Mouse (Mus musculus) large intestine, adult 2 months (tissue): ENCODE data around the gene Ctdspl. TPM values are rescaled to one million over a fixed set of nuclear protein-coding genes. Genes with fewer than 3 reads are reported as not detected.

ENCODE experiments used
- DNase-seq: peaks from one replicate; pipeline ENCODE4 v3.0.0-alpha.2; 2012; ENCODE audit warnings: low read depth, low spot score
- WGBS: fragments of 180-500 bp; shearing (Covaris S2); methylation state at CpG from one replicate; pipeline ENCODE4 v1.1.7; 2018; 5-methylcytosine and 5-hydroxymethylcytosine counted together
- polyA plus RNA-seq: library from polyadenylated mRNA; depleted of rRNA; stranded (reverse); fragments of >200 nt; gene quantifications from 2 replicates; pipeline ENCODE4 v1.2.3, GENCODE M21; 2012

The Ctdspl gene
- polyA plus RNA-seq, 1 experiment, result 21.5 TPM

DNA sequence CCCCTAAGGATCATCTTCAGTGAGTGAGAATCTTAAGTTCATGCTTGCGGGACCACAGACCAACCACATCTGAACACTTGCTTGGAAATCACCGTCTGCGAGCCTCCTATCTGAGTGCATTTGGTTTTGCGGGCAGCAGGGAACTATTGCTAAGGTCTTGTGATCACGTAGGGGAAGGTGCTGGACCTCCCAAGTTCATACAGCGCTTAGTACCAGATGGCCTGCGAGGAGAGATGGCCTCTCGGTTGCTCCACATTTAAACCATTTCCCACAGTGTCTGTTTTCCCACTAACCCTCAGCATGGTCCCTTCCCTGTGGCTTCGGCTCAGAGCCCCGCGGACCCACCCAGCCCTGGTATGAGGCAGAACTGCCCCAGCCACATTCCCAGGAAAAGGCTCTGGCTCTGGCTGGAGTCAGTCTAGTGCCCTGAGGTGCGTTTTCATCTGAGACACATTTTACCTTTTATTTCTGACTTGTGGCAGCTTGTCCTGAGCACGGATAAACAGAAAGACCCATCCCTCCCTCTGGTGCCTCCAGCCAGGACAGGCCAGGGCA, 84.0 kb downstream of the Ctdspl start:
- DNase-seq, result no peak
- WGBS, result 74% methylated on average over 13 of the region's 13 CpGs

DNA sequence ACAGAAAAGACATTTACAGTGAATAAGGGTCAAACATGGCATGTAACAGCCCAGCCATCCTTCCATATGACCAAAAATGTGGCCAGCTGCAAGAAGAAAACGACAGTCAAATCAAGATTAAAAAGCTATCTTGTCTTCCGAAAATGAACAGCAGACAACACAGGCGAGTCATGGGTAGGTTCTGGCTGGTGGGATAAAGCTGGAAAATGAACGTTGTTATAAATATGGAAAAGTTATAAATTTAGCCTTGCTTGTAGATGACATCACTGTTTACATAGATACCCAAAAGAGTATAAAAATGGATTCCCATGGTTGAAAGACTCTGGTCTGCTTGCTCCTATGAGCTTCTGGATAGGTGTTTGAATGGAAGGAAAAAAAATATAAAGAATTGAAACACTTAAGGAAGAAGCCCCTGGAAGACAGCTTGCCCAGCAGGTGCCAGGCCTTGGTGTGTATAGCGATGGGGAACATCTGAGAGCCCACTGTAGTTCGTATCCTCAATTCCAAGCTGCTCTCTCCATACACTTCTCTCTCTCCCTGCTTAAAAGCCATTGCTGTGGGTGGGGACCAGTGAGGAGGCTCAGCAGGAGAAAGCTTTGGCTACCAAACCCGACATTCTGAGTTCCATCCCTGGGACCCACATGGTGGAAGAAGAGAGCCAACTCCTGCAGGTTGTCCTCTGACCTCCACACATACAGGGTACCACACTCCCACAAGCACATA, 90.7 kb downstream of the Ctdspl start:
- 78% methylated on average over 7 of the region's 7 CpGs for WGBS
- DNase-seq, result no peak

DNA sequence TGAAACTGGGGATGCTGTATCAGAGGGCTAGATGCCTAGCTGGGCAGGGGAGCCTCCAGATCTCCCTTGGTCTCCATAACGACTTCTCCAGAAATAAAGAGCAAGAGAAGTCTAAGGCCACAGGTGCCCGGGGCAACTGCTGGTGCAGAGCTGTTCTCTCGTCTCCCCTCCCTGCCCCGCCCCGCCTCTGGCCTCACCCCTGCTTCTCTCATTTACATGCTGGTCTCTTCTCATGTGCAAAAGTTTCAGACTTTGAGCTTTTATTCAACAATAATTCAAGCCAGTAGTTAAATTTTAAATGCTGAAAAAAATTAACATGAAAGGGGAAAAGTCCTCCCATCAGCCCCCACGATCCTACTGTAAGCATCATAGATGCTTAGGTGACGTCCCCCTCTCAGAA, 95.5 kb downstream of the Ctdspl start:
- WGBS, result 65% methylated on average over 7 of the region's 7 CpGs
- no peak for DNase-seq

DNA sequence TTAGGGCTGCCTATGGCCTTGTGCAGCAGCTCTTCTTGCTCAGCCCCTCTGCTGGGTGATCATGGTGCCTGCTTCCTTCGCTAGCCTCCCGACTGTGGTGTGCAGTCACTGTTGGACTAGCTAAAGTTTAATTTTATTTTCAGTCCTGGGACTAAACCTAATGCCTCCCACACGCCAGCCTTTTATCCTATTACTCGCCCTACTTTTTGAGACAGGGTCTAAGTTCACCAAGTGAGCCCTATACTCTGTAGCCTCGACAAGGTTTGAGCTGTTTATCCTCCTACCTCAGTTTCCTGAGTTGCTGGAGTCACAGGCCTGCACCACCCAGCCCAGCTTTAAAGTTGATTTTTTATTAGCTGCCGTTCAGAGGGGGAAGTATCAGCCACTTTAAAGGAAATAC, 99.0 kb downstream of the Ctdspl start:
- DNase-seq, result no peak
- 62% methylated on average over 6 of the region's 6 CpGs for WGBS

GRCm38 (mm10) chr9:119025832-119026331, 99.6 kb downstream of the Ctdspl start:
- WGBS, result 91% methylated on average over 7 of the region's 7 CpGs
- no peak for DNase-seq

- 92% methylated on average over 7 of the region's 7 CpGs for WGBS
- no peak for DNase-seq
Measured at GRCm38 (mm10) chr9:119027337-119027736, 101.1 kb downstream of the Ctdspl start.

GRCm38 (mm10) chr9:119028226-119029195, 102.3 kb downstream of the Ctdspl start:
- no peak for DNase-seq

GRCm38 (mm10) chr9:119029568-119029967, 103.3 kb downstream of the Ctdspl start:
- no peak for DNase-seq
- WGBS, result 56% methylated on average over 7 of the region's 7 CpGs

More at GRCm38 (mm10) chr9:119028226-119029195, 102.3 kb downstream of the Ctdspl start:
- 95% methylated on average over 27 of the region's 27 CpGs for WGBS

GRCm38 (mm10) chr9:119031038-119031437, 104.8 kb downstream of the Ctdspl start:
- WGBS, result 72% methylated on average over 4 of the region's 4 CpGs

DNA sequence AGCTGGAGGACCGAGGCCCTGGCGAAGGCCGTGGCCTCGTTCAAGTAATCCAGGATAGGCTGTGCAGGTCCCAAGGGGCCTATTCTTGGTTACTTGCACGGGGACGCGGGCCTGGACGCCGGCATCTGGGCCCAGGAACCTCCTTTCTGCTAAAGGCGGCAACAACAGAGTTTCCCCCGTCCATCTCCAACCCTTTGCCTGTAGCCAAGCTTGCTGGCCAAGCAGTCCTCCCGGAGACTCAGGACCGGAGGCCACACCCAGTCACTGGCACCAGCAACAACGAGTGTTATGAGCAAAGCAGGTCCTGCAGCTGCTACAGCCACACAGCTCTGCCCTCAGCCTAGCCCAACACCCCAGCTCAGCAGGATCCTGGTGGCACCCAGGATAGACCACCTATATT, 105.5 kb downstream of the Ctdspl start:
- DNase-seq, result no peak
- WGBS, result 67% methylated on average over 14 of the region's 14 CpGs

More at GRCm38 (mm10) chr9:119031038-119031437, 104.8 kb downstream of the Ctdspl start:
- DNase-seq, result no peak

- WGBS, result 85% methylated on average over 9 of the region's 9 CpGs
- no peak for DNase-seq
Measured at GRCm38 (mm10) chr9:119032538-119032937, 106.3 kb downstream of the Ctdspl start.

DNA sequence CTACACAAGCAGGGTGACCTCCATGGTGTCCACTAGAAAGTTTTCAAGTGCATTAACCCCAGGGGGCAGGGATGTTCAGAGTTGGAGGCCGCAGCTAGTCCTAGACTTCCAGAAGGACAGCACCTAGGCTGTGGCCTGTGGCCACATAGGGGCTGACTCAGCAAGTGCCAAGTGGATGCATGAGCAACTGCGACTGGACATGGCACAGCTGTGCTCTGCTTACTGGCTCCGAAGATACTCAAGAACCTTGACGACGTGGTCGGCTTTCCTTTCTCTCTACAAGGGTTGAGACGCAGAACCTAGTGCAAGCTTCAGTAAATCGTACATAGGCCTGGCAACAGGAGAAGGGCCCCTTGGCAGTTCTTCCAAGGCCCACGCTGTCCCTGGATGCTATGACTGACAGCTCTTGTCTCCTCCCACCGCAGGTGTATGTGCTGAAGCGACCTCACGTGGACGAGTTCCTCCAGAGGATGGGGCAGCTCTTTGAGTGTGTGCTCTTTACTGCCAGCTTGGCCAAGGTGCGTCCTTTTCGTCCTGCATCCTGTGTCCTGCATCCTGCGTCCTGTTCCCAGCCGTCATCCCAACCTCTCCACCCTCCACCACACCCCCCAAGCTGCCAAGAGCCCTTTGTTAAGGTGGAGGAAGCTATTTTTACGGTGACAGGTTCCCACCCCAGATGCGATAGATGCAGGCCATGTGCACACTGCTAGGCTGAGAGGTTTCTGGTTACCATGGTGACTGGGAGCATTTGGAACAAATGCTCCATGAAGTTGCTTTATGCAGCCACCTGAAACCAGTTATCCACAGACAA, 107.1 kb downstream of the Ctdspl start:
- 89% methylated on average over 19 of the region's 19 CpGs for whole genome bisulfite sequencing

GRCm38 (mm10) chr9:119034069-119034468, 107.8 kb downstream of the Ctdspl start:
- 92% methylated on average over 8 of the region's 8 CpGs for WGBS
- DNase-seq, result no peak

More for the DNA sequence above, 107.1 kb downstream of the Ctdspl start:
- DNase-seq, result no peak

GRCm38 (mm10) chr9:119034676-119035665, 108.7 kb downstream of the Ctdspl start:
- WGBS, result 92% methylated on average over 29 of the region's 29 CpGs
- DNase-seq, result no peak

DNA sequence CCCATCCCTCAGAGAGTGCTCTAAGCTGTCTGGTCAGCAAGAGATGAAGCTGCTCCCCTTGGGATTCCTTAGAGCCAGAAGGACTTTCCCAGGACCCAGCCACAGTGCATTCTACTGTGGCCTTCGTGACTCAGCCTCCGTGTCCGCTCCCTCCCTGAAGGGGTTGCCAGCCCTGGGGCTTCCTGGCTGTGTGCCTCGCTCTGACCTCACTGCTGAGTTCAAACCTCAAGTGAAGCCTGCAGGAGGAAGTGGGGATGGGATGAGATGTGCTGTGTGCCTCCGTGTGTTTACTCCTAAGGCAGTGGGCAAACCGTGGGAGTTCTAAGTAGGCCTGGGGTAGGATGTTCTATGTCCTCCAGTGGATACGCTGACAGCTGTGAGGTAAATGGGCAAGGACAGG, 109.6 kb downstream of the Ctdspl start:
- 67% methylated on average over 7 of the region's 7 CpGs for WGBS
- DNase-seq, result no peak

GRCm38 (mm10) chr9:119037076-119037730, 111.0 kb downstream of the Ctdspl start:
- WGBS, result 72% methylated on average over 15 of the region's 15 CpGs
- DNase-seq, result no peak

GRCm38 (mm10) chr9:119038574-119038973, 112.3 kb downstream of the Ctdspl start:
- no peak for DNase-seq
- 88% methylated on average over 3 of the region's 3 CpGs for WGBS
